ENCODE assay signal across 9 mouse cellular contexts in genomic region chrX:13469160-13470116, GRCm38 (mm10). TPM values are rescaled to one million over a fixed set of nuclear protein-coding genes. Genes with fewer than 3 reads are reported as not detected.
A peak's percentile ranks its signal among the peaks of the same experiment; 100 is the strongest.
DNase-seq lines count a peak whose midpoint lies in the region; ATAC-seq and TF ChIP-seq lines count a peak whose summit lies in the region.
"Had no signal": no experiment of that assay in that cellular context is flagged by ENCODE, and none has a peak within 500 bp of the region (broad histone marks: within the 10 kb centered on the region; RNA-seq: fewer than 3 reads in every experiment).

No protein-coding gene starts in this region.

- no peak overlapping the region for H3K9ac ChIP-seq in hindbrain, embryonic 11.5 days (ENCODE audit: low read depth, low read length)

- no peak overlapping the region for H3K27ac ChIP-seq in heart, embryonic 10.5 days
- peak overlapping the region; percentile 88 for H3K27ac ChIP-seq in layer of hippocampus, adult 2 months
- no peak overlapping the region for H3K27ac ChIP-seq in hindbrain, embryonic 11.5 days (ENCODE audit: low read depth, low read length)

- 0 out of 2 replicates have a peak, but pooled peaks have one; percentile 30 for ATAC-seq in megakaryocyte progenitor cell, adult 5-6 weeks (replicated peaks; ENCODE audit: poor library complexity)
- ATAC-seq in hindbrain, embryonic 11.5 days (ENCODE audit: low FRiP score), result no peak

- WGBS in heart, embryonic 10.5 days, result 65% methylated on average over 9 of the region's 9 CpGs
- 76% methylated on average over 9 of the region's 9 CpGs for WGBS in hindbrain, embryonic 11.5 days

- H3K4me1 ChIP-seq in heart, embryonic 10.5 days, result no peaks in the 10 kb centered on the region
- no peaks in the 10 kb centered on the region for H3K4me1 ChIP-seq in hindbrain, embryonic 11.5 days (replicated peaks; ENCODE audit: control insufficient read depth, insufficient read depth, low read length)

- no peaks in the 10 kb centered on the region for H3K36me3 ChIP-seq in heart, embryonic 10.5 days
- H3K36me3 ChIP-seq in hindbrain, embryonic 11.5 days (ENCODE audit: control insufficient read depth, insufficient read depth, low read length), result no peaks in the 10 kb centered on the region
- H3K36me3 ChIP-seq: G1E had no signal

- no peak for TF ChIP-seq CTCF in brain, embryonic 14.5 days (IDR thresholded peaks at IDR 0.05; ENCODE audit: borderline replicate concordance, extremely low read depth, insufficient read depth, insufficient read length)
- TF ChIP-seq CTCF in layer of hippocampus, adult 2 months (conservative IDR thresholded peaks at IDR 0.05), result no peak

- H3K4me3 ChIP-seq in heart, embryonic 10.5 days, result no peak overlapping the region; the same call in 1 of the 2 replicates
- H3K4me3 ChIP-seq in layer of hippocampus, adult 2 months, result peak overlapping the region; percentile 26; the same call in 1 of the 2 replicates
- no peak overlapping the region for H3K4me3 ChIP-seq in hindbrain, embryonic 11.5 days (ENCODE audit: low read depth, low read length)

- no peaks in the 10 kb centered on the region for H3K9me3 ChIP-seq in heart, embryonic 10.5 days
- H3K9me3 ChIP-seq in hindbrain, embryonic 11.5 days (ENCODE audit: control insufficient read depth, low read length), result no peaks in the 10 kb centered on the region
- H3K9me3 ChIP-seq: G1E had no signal

- peak; percentile 98 for DNase-seq in heart, adult 11 months
- DNase-seq in heart, embryonic 10.5 days (ENCODE audit: low spot score), result no peak
- DNase-seq in brain, embryonic 14.5 days (ENCODE audit: low read depth), result peak; percentile 54
- DNase-seq in heart, adult 9 months (ENCODE audit: low spot score in 2 of 2), result peak; percentile 86 to 90
- peak; percentile 42 to 79 for DNase-seq in layer of hippocampus, adult 2 months (ENCODE audit: low spot score in 2 of 2)
- DNase-seq in urinary bladder, postnatal 10 days (ENCODE audit: low spot score), result no peak
- DNase-seq in hindbrain, embryonic 11.5 days (ENCODE audit: low spot score), result no peak

- no peak for TF ChIP-seq POLR2A in brain, embryonic 14.5 days (IDR thresholded peaks at IDR 0.05; ENCODE audit: borderline replicate concordance, extremely low read depth, insufficient read depth, insufficient read length, poor library complexity, severe bottlenecking)

- H3K27me3 ChIP-seq in heart, embryonic 10.5 days (ENCODE audit: insufficient read depth, poor library complexity, severe bottlenecking), result peaks cover 29% of the 10 kb centered on the region; the same call in 1 of the 2 replicates
- H3K27me3 ChIP-seq in hindbrain, embryonic 11.5 days (ENCODE audit: control insufficient read depth, insufficient read depth, low read length), result peaks cover 4% of the 10 kb centered on the region; the same call in 1 of the 2 replicates

- no peak overlapping the region for H3K4me2 ChIP-seq in hindbrain, embryonic 11.5 days (replicated peaks; ENCODE audit: low read depth, low read length)

RNA-seq across cellular contexts. Expression of gene Nyx, which starts 3.5 kb away (rescaled TPM):
- polyA plus RNA-seq in heart, embryonic 10.5 days (2016; fragmentation: Nextera tagmentation; extraction: Ambion mirVana), result 0.03 and 0.06 TPM in 2 replicates
- 0.34 and 0.53 TPM in 2 replicates for polyA plus RNA-seq in brain, embryonic 14.5 days (2012; rRNA removed)
- 1 to 10 TPM in 1 of 2 experiments, under 1 TPM in 1; 0.59 to 1.1 TPM for total RNA-seq in layer of hippocampus, adult 2 months (2021)
- total RNA-seq in megakaryocyte progenitor cell, adult 5-6 weeks (2015), result not detected in 2 replicates
- not detected in 2 replicates for total RNA-seq in megakaryocyte progenitor cell, adult 5-6 weeks (2017)
- polyA plus RNA-seq in hindbrain, embryonic 11.5 days (2014; fragmentation: Nextera tagmentation; extraction: Ambion mirVana), result 0.03 TPM in 1 of 2 replicates, not detected in the other

Comparison
In these comparisons a context has a peak if more than half of its experiments do, and no peak if none do; other contexts are left out.
1. DNase-seq: peak in heart, adult 11 months (single experiment), brain, embryonic 14.5 days (single experiment), heart, adult 9 months (2 of 2) and layer of hippocampus, adult 2 months (2 of 2); none in heart, embryonic 10.5 days (single experiment), urinary bladder, postnatal 10 days (single experiment) and hindbrain, embryonic 11.5 days (single experiment).